Mouse (Mus musculus): ENCODE measurements around the gene Rrp1. TPM values are rescaled to one million over a fixed set of nuclear protein-coding genes. Genes with fewer than 3 reads are reported as not detected.
"Not testable (repeated sequence)": the region's sequence is repeated elsewhere in the genome, so short reads cannot be mapped to it uniquely, and the experiment has no call there.

Rrp1 gene
- polyA plus RNA-seq, 1 experiment from 2014 or later = 414 TPM

GRCm38 (mm10) chr10:78420929-78421328, 8.1 kb upstream of the Rrp1 start:
- peaks cover 6% of the 10 kb centered on the region for H3K4me1 ChIP-seq
- H3K4me2 ChIP-seq = no peak overlapping the region
- no peak overlapping the region for H3K9ac ChIP-seq (replicated peaks)
- no peaks in the 10 kb centered on the region for H3K36me3 ChIP-seq
- WGBS = 78% methylated on average over 2 of the region's 2 CpGs
- no peaks in the 10 kb centered on the region for H3K27me3 ChIP-seq (replicated peaks)
- H3K4me3 ChIP-seq (replicated peaks) = no peak overlapping the region
- H3K27ac ChIP-seq (replicated peaks) = no peak overlapping the region
- no peak for ATAC-seq (ENCODE audit: low FRiP score)
- no peaks in the 10 kb centered on the region for H3K9me3 ChIP-seq (replicated peaks)

DNA sequence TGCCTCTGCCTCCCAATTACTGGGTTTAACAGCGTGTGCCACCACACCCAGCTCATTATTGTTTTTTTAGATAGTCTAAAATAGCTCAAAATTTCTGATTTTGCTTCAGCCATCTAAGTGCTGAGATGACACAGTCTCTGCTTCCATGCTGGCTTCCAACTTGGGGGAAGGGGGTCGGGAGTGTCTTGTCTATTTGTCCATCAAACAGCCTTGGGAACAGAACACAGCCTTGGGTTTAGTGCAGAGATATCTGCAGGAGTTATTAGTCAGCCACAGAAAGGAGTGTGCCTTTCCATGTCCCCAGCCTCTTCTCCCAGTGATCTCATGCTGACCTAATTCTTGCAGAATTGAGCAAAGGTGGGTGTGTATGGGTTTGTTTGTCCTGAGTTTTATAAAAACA, 5.9 kb upstream of the Rrp1 start:
- 80% methylated on average over 2 of the region's 2 CpGs for WGBS

GRCm38 (mm10) chr10:78417888-78418287, 5.0 kb upstream of the Rrp1 start:
- no peak for ATAC-seq (ENCODE audit: low FRiP score)
- H3K4me2 ChIP-seq = no peak overlapping the region
- no peak overlapping the region for H3K27ac ChIP-seq (replicated peaks)
- no peaks in the 10 kb centered on the region for H3K9me3 ChIP-seq (replicated peaks)
- peaks cover 5% of the 10 kb centered on the region; the same call in 1 of the 2 replicates for H3K4me1 ChIP-seq
- H3K4me3 ChIP-seq (replicated peaks) = no peak overlapping the region
- H3K36me3 ChIP-seq = no peaks in the 10 kb centered on the region
- no peak overlapping the region for H3K9ac ChIP-seq (replicated peaks)
- H3K27me3 ChIP-seq (replicated peaks) = no peaks in the 10 kb centered on the region
- 67% methylated on average over 5 of the region's 5 CpGs for WGBS

More for the DNA sequence above, 5.9 kb upstream of the Rrp1 start:
- Histone ChIP-seq H3K36me3 (no peaks in the 10 kb centered on the region), H3K4me2 (no peak overlapping the region), H3K9me3 (replicated peaks) (no peaks in the 10 kb centered on the region), H3K4me3 (replicated peaks) (no peak overlapping the region), H3K9ac (replicated peaks) (no peak overlapping the region), H3K27me3 (replicated peaks) (no peaks in the 10 kb centered on the region), H3K4me1 (no peaks in the 10 kb centered on the region), H3K27ac (replicated peaks) (no peak overlapping the region)
- ATAC-seq (ENCODE audit: low FRiP score) = no peak

- 89% methylated on average over 3 of the region's 4 CpGs for WGBS
- H3K9ac ChIP-seq (replicated peaks); H3K27me3 ChIP-seq (replicated peaks); H3K9me3 ChIP-seq (replicated peaks); H3K27ac ChIP-seq (replicated peaks); H3K36me3 ChIP-seq; ATAC-seq (ENCODE audit: low FRiP score); H3K4me2 ChIP-seq; H3K4me3 ChIP-seq (replicated peaks): not testable (repeated sequence)
- H3K4me1 ChIP-seq = peaks cover 18% of the 10 kb centered on the region
Observed at GRCm38 (mm10) chr10:78414936-78415335, 2.1 kb upstream of the Rrp1 start.

DNA sequence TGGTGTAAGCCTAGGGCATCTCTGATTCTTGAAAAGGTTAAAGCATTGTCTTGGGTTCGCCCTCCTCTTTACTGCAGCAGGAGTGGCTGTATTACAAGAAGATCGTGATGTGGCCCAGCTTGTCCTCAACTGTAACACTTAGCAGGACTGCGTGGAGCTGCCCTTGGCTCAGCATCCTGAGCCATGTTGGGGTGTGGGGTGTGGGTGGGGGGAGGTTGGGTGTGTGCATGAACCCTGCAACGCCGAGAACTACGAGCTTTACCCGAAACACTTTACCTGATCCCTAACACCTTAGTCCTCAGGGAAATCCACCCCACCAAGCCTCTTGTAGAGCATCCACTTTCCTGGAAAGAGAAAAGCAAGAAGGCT, 293 bp upstream of the Rrp1 start:
- peak overlapping the region; percentile 90 for H3K4me3 ChIP-seq (replicated peaks)
- H3K9ac ChIP-seq (replicated peaks) = peak overlapping the region; percentile 80
- no peaks in the 10 kb centered on the region for H3K9me3 ChIP-seq (replicated peaks)
- no peaks in the 10 kb centered on the region for H3K27me3 ChIP-seq (replicated peaks)
- H3K27ac ChIP-seq (replicated peaks) = peak overlapping the region; percentile 92
- peaks cover 26% of the 10 kb centered on the region for H3K36me3 ChIP-seq
- ATAC-seq (ENCODE audit: low FRiP score) = peak; percentile 62
- WGBS = 51% methylated on average over 7 of the region's 7 CpGs
- peaks cover 18% of the 10 kb centered on the region for H3K4me1 ChIP-seq
- H3K4me2 ChIP-seq = peak overlapping the region; percentile 82

DNA sequence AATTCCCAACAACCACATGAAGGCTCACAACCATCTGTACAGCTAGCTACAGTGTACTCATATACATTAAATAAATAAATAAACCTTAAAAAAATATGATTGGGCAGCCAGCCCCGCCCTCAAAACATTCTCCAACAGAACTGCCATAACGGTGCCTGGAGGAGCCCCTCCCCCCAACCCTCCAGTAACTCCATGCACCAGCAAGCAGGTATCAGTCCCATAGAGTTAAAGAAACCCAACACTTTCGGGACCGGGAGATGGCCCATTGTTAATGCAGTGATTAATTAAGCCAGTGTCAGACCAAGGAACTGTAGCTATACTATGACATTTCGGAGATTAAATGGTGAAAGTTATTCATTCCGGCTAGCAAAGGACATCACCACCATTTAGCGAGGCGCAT, 992 bp downstream of the Rrp1 start:
- Histone ChIP-seq H3K27me3 (replicated peaks) (no peaks in the 10 kb centered on the region), H3K36me3 (peaks cover 38% of the 10 kb centered on the region), H3K4me3 (replicated peaks) (peak overlapping the region; percentile 90), H3K9ac (replicated peaks) (peak overlapping the region; percentile 80), H3K4me2 (peak overlapping the region; percentile 82), H3K9me3 (replicated peaks) (no peaks in the 10 kb centered on the region), H3K4me1 (peaks cover 18% of the 10 kb centered on the region), H3K27ac (replicated peaks) (peak overlapping the region; percentile 92)
- no peak; the same call in 1 of the 2 replicates for ATAC-seq (ENCODE audit: low FRiP score)
- WGBS = 15% methylated on average over 8 of the region's 8 CpGs

- no peaks in the 10 kb centered on the region for H3K9me3 ChIP-seq (replicated peaks)
- peaks cover 62% of the 10 kb centered on the region for H3K36me3 ChIP-seq
- H3K4me2 ChIP-seq = no peak overlapping the region
- no peak for ATAC-seq (ENCODE audit: low FRiP score)
- H3K4me1 ChIP-seq = peaks cover 18% of the 10 kb centered on the region
- no peaks in the 10 kb centered on the region for H3K27me3 ChIP-seq (replicated peaks)
- H3K27ac ChIP-seq (replicated peaks) = no peak overlapping the region
- H3K9ac ChIP-seq (replicated peaks) = no peak overlapping the region
- H3K4me3 ChIP-seq (replicated peaks) = no peak overlapping the region
- WGBS = 87% methylated on average over 9 of the region's 9 CpGs
Observed at GRCm38 (mm10) chr10:78409035-78409788, 3.6 kb downstream of the Rrp1 start.

GRCm38 (mm10) chr10:78407132-78407531, 5.7 kb downstream of the Rrp1 start:
- Histone ChIP-seq H3K36me3 (peaks cover 83% of the 10 kb centered on the region), H3K4me1 (peaks cover 13% of the 10 kb centered on the region), H3K9ac (replicated peaks) (no peak overlapping the region), H3K4me3 (replicated peaks) (no peak overlapping the region), H3K4me2 (no peak overlapping the region), H3K9me3 (replicated peaks) (no peaks in the 10 kb centered on the region), H3K27ac (replicated peaks) (no peak overlapping the region), H3K27me3 (replicated peaks) (no peaks in the 10 kb centered on the region)
- 92% methylated on average over 4 of the region's 4 CpGs for WGBS
- no peak for ATAC-seq (ENCODE audit: low FRiP score)

- Histone ChIP-seq H3K36me3 (peaks cover 93% of the 10 kb centered on the region), H3K9me3 (replicated peaks) (no peaks in the 10 kb centered on the region), H3K27ac (replicated peaks) (no peak overlapping the region), H3K4me3 (replicated peaks) (no peak overlapping the region), H3K4me2 (no peak overlapping the region), H3K9ac (replicated peaks) (no peak overlapping the region), H3K4me1 (peaks cover 5% of the 10 kb centered on the region), H3K27me3 (replicated peaks) (no peaks in the 10 kb centered on the region)
- no peak for ATAC-seq (ENCODE audit: low FRiP score)
- WGBS = 93% methylated on average over 6 of the region's 6 CpGs
Observed at GRCm38 (mm10) chr10:78406152-78406551, 6.7 kb downstream of the Rrp1 start.

DNA sequence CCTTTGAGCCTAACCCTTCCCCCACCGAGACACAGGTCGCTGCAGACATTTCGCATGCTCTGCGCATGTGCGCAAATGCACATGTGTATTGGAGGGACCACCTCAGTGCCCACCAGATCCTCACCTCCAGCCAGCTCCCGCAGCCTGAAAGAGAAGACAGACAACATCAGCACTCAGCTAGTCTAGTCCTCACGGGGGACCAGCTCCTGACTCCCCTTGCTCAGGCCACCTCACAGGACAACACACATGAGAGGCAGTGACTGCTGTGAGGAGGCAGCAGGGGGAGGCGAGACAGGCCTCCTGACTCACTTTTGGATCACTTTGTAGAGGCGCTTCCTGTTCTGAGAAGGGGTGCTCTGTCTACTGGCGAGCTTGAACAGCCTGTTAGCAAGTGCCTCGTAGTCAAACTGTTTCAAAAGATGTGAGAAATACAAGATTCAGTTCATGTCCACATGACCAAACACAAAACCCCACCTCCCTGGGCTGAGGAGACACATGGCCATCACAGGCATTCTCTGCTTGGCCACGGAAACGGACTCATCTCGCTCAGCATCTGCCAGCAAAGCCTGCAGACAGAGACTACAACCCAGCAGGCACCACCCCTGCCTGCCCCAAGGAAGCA, 10.4 kb downstream of the Rrp1 start:
- Histone ChIP-seq H3K36me3 (peaks cover 76% of the 10 kb centered on the region), H3K27ac (replicated peaks) (no peak overlapping the region), H3K9me3 (replicated peaks) (no peaks in the 10 kb centered on the region), H3K27me3 (replicated peaks) (no peaks in the 10 kb centered on the region), H3K4me1 (peaks cover 11% of the 10 kb centered on the region; the same call in 1 of the 2 replicates), H3K4me3 (replicated peaks) (no peak overlapping the region), H3K4me2 (no peak overlapping the region), H3K9ac (replicated peaks) (no peak overlapping the region)
- 94% methylated on average over 14 of the region's 14 CpGs for WGBS
- no peak for ATAC-seq (ENCODE audit: low FRiP score)

DNA sequence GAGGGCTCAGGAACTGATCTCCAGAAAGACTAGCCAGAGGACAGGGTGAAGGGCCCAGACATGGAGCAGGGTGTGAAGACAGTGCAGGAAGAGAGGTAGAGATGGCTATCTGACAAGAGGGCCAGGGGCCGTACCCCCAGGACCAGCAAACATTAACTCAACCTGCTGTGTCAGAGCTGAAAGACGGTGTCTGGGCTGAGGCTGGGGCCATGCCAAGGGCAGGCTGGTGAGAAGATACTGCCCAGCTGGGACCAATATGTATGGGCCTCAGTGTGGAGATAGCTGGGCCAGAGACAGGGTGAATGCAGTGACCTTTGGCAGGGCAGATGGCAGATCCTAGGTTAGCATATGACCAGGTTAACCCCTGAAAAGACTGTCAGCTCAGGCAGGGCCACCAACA, 11.7 kb downstream of the Rrp1 start:
- Histone ChIP-seq H3K9me3 (replicated peaks) (no peaks in the 10 kb centered on the region), H3K9ac (replicated peaks) (no peak overlapping the region), H3K4me3 (replicated peaks) (no peak overlapping the region), H3K4me2 (no peak overlapping the region), H3K27me3 (replicated peaks) (no peaks in the 10 kb centered on the region), H3K27ac (replicated peaks) (no peak overlapping the region), H3K4me1 (peaks cover 16% of the 10 kb centered on the region), H3K36me3 (peaks cover 64% of the 10 kb centered on the region)
- 94% methylated on average over 2 of the region's 2 CpGs for WGBS
- ATAC-seq (ENCODE audit: low FRiP score) = no peak

GRCm38 (mm10) chr10:78399090-78399657, 13.7 kb downstream of the Rrp1 start:
- WGBS = 41% methylated on average over 17 of the region's 17 CpGs
- Histone ChIP-seq H3K9me3 (replicated peaks) (no peaks in the 10 kb centered on the region), H3K4me1 (peaks cover 25% of the 10 kb centered on the region), H3K9ac (replicated peaks) (no peak overlapping the region), H3K36me3 (peaks cover 46% of the 10 kb centered on the region), H3K27me3 (replicated peaks) (no peaks in the 10 kb centered on the region), H3K27ac (replicated peaks) (peak overlapping the region; percentile 33; the same call in 1 of the 2 replicates), H3K4me2 (no peak overlapping the region), H3K4me3 (replicated peaks) (no peak overlapping the region)
- ATAC-seq (ENCODE audit: low FRiP score) = 0 out of 2 replicates have a peak, but pooled peaks have one; percentile 4

All from neural tube, embryonic 15.5 days (tissue).